Mouse (Mus musculus) liver, embryonic 14.5 days (tissue): ENCODE measurements around the gene Ado. TPM values are rescaled to one million over a fixed set of nuclear protein-coding genes. Genes with fewer than 3 reads are reported as not detected.

Experiments used
- ATAC-seq: fragments of 200-750 bp; cut with Nextera tagmentation; 2 replicates; pipeline ENCODE4 v1.8.0; 2017; ENCODE audit warnings: moderate number of reproducible peaks, mild to moderate bottlenecking, moderate library complexity; ENCODE audit not compliant: insufficient read depth
- DNase-seq, 3 experiments: peaks; one replicate each; pipeline ENCODE4 v3.0.0-alpha.2; 2012 to 2013; ENCODE audit warnings: low read depth in 3 of 3, low spot score in 3 of 3
- H3K27ac ChIP-seq: fragments of 300-500 bp; sonication (generic); 2 replicates; pipeline ENCODE4 v1.5.1; 2014; ENCODE audit warnings: moderate library complexity, mild to moderate bottlenecking, control low read depth, inconsistent platforms
- H3K27me3 ChIP-seq: fragments of 300-500 bp; sonication (generic); 2 replicates; pipeline ENCODE4 v1.6.1; 2014; ENCODE audit warnings: mild to moderate bottlenecking, low read length, moderate library complexity; ENCODE audit not compliant: control insufficient read depth, insufficient read depth
- H3K36me3 ChIP-seq: fragments of 300-500 bp; sonication (generic); replicated peaks from 2 replicates; pipeline ENCODE4 v1.6.1; 2014; ENCODE audit warnings: low read depth; ENCODE audit not compliant: control insufficient read depth, insufficient read depth
- H3K4me1 ChIP-seq, 2 experiments: fragments of 200-500 bp in 1 of 2; fragments of 300-500 bp in 1 of 2; sonication (generic) in 1 of 2; replicated peaks; 2 replicates each; pipeline ENCODE4 v1.6.1; 2012 to 2014; ENCODE audit warnings: antibody characterized with exemption in 1 of 2, inconsistent platforms in 1 of 2, low read length in 1 of 2; ENCODE audit not compliant: control insufficient read depth in 2 of 2, insufficient read depth in 2 of 2
- H3K4me2 ChIP-seq: fragments of 300-500 bp; sonication (generic); 2 replicates; pipeline ENCODE4 v1.6.1; 2014; ENCODE audit warnings: low read depth, mild to moderate bottlenecking, control low read depth, moderate library complexity
- H3K4me3 ChIP-seq, 2 experiments: fragments of 200-500 bp in 1 of 2; fragments of 300-500 bp in 1 of 2; sonication (generic) in 1 of 2; 2 replicates each; pipeline ENCODE4 v1.5.1; 2012 to 2014; ENCODE audit warnings: low read depth in 2 of 2, low read length in 2 of 2, mild to moderate bottlenecking in 2 of 2, control low read depth in 1 of 2, inconsistent platforms in 1 of 2, moderate library complexity in 1 of 2; ENCODE audit not compliant: insufficient read depth in 1 of 2
- H3K9ac ChIP-seq: fragments of 300-500 bp; sonication (generic); replicated peaks from 2 replicates; pipeline ENCODE4 v1.6.1; 2014; ENCODE audit warnings: mild to moderate bottlenecking, control low read depth, moderate library complexity
- H3K9me3 ChIP-seq: fragments of 300-500 bp; sonication (generic); 2 replicates; pipeline ENCODE4 v1.6.1; 2016; ENCODE audit warnings: low read length, mixed read lengths; ENCODE audit not compliant: control insufficient read depth
- CTCF ChIP-seq: IDR thresholded peaks from 2 replicates; pipeline ENCODE4 v1.5.1; 2016; ENCODE audit warnings: antibody characterized with exemption, low read depth, control low read depth
- EP300 ChIP-seq: IDR thresholded peaks from 2 replicates; pipeline ENCODE4 v1.6.1; 2016; ENCODE audit warnings: antibody characterized with exemption, low read depth
- WGBS: fragments of 180-500 bp; shearing (Covaris S2); extraction: QIAGEN DNeasy Blood & Tissue Kit; methylation state at CpG from one replicate; pipeline ENCODE4 v1.1.7; 2014; ENCODE audit not compliant: insufficient replicate concordance; 5-methylcytosine and 5-hydroxymethylcytosine counted together
- polyA plus RNA-seq, 2 experiments: library from polyadenylated mRNA; depleted of rRNA in 1 of 2; stranded (reverse) in 1 of 2; unstranded in 1 of 2; fragments of >200 nt; fragmentation: Nextera tagmentation in 1 of 2; extraction: Ambion mirVana in 1 of 2; gene quantifications; 2 replicates each; pipeline versions ENCODE4 v1.2.1 to v1.2.3; 2012 to 2014

Gene Ado
- polyA plus RNA-seq, 2 experiments, result 3.0 to 13.3 TPM

- TF ChIP-seq CTCF (no peak), EP300 (no peak)
- Histone ChIP-seq H3K9me3 (no peaks in the 10 kb centered on the region), H3K4me1 (peaks cover 0 to 3% of the 10 kb centered on the region in 2 experiments; a peak in 1 of 4 replicates), H3K27ac (no peak overlapping the region), H3K27me3 (no peaks in the 10 kb centered on the region), H3K4me2 (no peak overlapping the region), H3K4me3 (no peak overlapping the region), H3K9ac (no peak overlapping the region), H3K36me3 (no peaks in the 10 kb centered on the region)
- WGBS, result 43% methylated on average over 3 of the region's 3 CpGs
- no peak for DNase-seq
- ATAC-seq, result no peak
Measured at GRCm38 (mm10) chr10:67505248-67505647, 43.5 kb downstream of the Ado start.

- Histone ChIP-seq H3K9me3 (no peaks in the 10 kb centered on the region), H3K36me3 (no peaks in the 10 kb centered on the region), H3K4me1 (peaks cover 0 to 3% of the 10 kb centered on the region in 2 experiments; a peak in 1 of 4 replicates), H3K4me3 (no peak overlapping the region), H3K4me2 (no peak overlapping the region), H3K27me3 (no peaks in the 10 kb centered on the region), H3K27ac (no peak overlapping the region), H3K9ac (no peak overlapping the region)
- DNase-seq (no peak), ATAC-seq (no peak)
- WGBS, result 11% methylated on average over 5 of the region's 5 CpGs
- TF ChIP-seq CTCF (no peak), EP300 (no peak)
Measured at GRCm38 (mm10) chr10:67504046-67504445, 44.7 kb downstream of the Ado start.

DNA sequence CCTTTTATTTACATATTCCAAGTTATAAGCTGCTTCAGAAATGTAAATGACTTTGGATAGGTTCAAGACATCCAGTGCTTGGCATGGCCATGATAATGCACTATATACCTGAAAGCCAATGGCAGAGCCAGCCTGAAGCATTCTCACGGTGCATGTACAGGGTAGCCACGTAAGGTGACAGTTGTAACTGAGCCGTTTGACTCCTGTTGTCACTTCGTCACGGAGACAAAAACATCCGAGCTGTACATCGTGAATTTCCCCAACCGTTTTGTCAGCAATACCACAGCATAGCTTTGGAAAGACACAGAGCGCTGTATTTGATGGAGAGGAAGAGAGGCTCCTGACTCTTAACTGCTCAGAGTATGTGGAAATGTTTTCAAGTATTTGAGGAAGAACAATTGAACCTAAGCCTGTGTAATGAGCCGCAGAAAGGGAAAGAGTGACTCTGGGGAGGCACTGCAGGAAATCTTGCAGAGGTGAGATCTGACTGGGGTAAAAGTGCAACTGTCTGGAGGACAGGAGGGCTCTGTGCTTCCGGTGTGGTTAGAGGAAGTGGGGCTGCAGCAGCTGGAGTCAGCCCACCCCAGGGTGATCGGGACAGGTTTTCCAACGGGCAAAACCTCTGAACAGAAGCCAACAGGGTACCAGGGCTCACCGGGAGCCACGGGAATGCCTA lies 45.3 kb downstream of the Ado start:
- WGBS, result 9% methylated on average over 15 of the region's 15 CpGs
- no peak overlapping the region for H3K4me3 ChIP-seq
- no peak for TF ChIP-seq EP300
- no peak for TF ChIP-seq CTCF
- H3K9me3 ChIP-seq, result no peaks in the 10 kb centered on the region
- peaks cover 0 to 3% of the 10 kb centered on the region in 2 experiments; a peak in 1 of 4 replicates for H3K4me1 ChIP-seq
- ATAC-seq (no peak), DNase-seq (no peak)
- no peak overlapping the region for H3K9ac ChIP-seq
- H3K27me3 ChIP-seq, result no peaks in the 10 kb centered on the region
- no peaks in the 10 kb centered on the region for H3K36me3 ChIP-seq
- no peak overlapping the region for H3K27ac ChIP-seq
- H3K4me2 ChIP-seq, result no peak overlapping the region

DNA sequence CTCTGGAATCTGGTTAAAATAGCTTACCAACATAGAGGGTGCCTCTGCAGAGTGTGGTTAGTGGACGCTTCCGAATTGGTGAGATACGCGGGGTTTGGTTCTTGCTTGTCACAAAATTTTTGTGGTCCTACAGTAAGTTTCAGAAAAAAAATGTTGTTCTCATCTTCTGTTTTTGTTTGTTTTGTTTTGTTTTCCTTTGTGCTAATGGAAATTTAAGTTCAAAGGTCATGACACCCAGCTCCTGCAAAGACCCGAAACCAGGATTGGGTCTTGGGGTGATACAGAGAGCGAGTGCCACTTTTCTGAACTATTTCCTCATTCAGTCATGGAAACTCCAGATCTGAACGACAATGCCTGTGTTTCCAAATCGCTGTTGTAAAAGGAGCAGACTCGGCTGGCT lies 50.8 kb downstream of the Ado start:
- Histone ChIP-seq H3K4me3 (no peak overlapping the region), H3K4me1 (no peaks in the 10 kb centered on the region), H3K36me3 (no peaks in the 10 kb centered on the region), H3K9ac (no peak overlapping the region), H3K9me3 (no peaks in the 10 kb centered on the region), H3K4me2 (no peak overlapping the region), H3K27ac (no peak overlapping the region), H3K27me3 (no peaks in the 10 kb centered on the region)
- TF ChIP-seq EP300 (no peak), CTCF (no peak)
- WGBS, result 74% methylated on average over 9 of the region's 9 CpGs
- DNase-seq (no peak), ATAC-seq (no peak)

DNA sequence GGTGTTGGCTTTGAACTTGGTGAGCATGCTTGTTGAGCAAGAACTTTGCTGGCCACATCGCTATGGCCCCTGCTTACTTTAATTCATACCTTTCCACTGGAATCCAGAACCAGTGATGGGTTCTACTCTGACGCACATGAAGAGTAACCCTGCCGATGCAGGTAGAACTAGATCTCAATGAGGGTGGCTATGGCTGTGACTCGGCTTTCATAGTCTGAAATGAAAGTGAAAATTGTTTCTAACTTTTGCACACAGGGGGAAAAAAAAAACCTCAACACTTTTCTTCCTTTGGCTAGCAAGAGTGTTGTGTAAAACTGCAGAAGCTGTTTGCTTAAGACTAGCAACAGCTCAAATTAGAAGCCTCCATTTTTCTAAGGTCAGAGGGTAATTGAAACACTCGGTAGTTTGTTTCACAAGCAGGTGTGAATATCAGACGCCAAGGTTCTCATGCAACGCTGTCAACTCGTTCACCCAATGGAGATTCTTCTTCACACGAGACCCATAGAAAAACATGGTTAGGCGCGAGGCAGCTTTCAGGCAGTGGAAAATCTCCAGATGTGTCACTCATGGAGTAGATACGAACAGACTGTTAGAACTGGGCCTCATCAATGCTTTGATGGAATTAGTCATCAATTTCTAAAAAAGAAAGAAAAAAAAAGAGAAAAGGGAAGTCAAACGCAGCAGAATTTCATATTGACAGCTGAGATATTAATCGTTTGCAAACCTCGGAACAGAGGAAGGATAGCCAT lies 51.4 kb downstream of the Ado start:
- H3K36me3 ChIP-seq, result no peaks in the 10 kb centered on the region
- H3K4me3 ChIP-seq, result no peak overlapping the region
- ATAC-seq (no peak), DNase-seq (no peak)
- WGBS, result 69% methylated on average over 15 of the region's 15 CpGs
- no peak overlapping the region for H3K9ac ChIP-seq
- no peak overlapping the region for H3K4me2 ChIP-seq
- no peaks in the 10 kb centered on the region for H3K9me3 ChIP-seq
- H3K27ac ChIP-seq, result no peak overlapping the region
- no peaks in the 10 kb centered on the region for H3K4me1 ChIP-seq
- TF ChIP-seq CTCF (no peak), EP300 (no peak)
- no peaks in the 10 kb centered on the region for H3K27me3 ChIP-seq

Other genes starting within 250 kb of the Ado start
- 0.01 TPM in 2 replicates for gene Egr2, start 13.5 kb downstream of the Ado start, polyA plus RNA-seq (2012; rRNA removed)
- gene Egr2, start 13.5 kb downstream of the Ado start, polyA plus RNA-seq (2014; fragmentation: Nextera tagmentation; extraction: Ambion mirVana), result 0.10 TPM in 1 of 2 replicates, not detected in the other